Mouse (Mus musculus): Measurements from ENCODE around the gene Frs3.

DNA sequence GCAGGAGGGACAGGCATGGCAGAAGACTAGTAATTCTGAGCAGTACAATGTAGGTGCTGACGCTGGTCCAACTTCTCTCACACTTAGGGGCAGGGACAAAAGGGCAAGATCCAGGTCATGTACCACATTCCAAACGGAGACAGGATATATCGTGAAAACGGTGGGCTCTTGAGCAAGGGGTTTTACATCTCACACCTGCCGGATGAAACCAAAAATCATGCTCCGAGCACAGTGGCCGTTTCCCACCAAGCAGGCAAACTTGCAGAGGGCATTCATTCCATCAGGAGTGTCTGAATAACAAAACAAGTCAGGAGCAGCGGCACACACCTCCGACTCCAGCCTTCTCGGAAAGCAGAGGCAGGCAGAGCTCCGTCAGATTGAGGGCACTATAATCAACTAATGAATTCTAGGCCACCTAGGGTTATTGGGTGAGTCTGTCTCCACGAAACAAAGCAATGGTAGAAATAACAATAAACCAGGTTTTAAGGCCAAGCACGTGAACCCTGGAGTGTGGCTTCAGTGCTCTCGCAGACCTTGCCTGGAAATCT lies 46.8 kb downstream of the Frs3 start:
- TF ChIP-seq CTCF (IDR thresholded peaks at IDR 0.05; ENCODE audit: control insufficient read depth, insufficient read depth, insufficient read length) (no peak), MAX (IDR thresholded peaks at IDR 0.05) (no peak), MYOD1 (IDR thresholded peaks at IDR 0.05; ENCODE audit: control insufficient read depth, insufficient read length, low read depth) (no peak)
